Mouse (Mus musculus) neural tube, embryonic 12.5 days (tissue): ENCODE measurements around the gene Cdk5r2. TPM values are rescaled to one million over a fixed set of nuclear protein-coding genes. Genes with fewer than 3 reads are reported as not detected.
"Not testable (repeated sequence)": the region's sequence is repeated elsewhere in the genome, so short reads cannot be mapped to it uniquely, and the experiment has no call there.

ENCODE experiments used
- ATAC-seq: fragments of 200-750 bp; cut with Nextera tagmentation; 2 replicates; pipeline ENCODE4 v1.8.0; 2017; ENCODE audit warnings: low read depth, mild to moderate bottlenecking, moderate TSS enrichment, moderate library complexity; ENCODE audit not compliant: low FRiP score
- H3K27ac ChIP-seq: fragments of 300-500 bp; sonication (generic); 2 replicates; pipeline ENCODE4 v1.5.1; 2016
- H3K27me3 ChIP-seq: fragments of 300-500 bp; sonication (generic); replicated peaks from 2 replicates; pipeline ENCODE4 v1.6.1; 2016; ENCODE audit warnings: mild to moderate bottlenecking
- H3K36me3 ChIP-seq: fragments of 300-500 bp; sonication (generic); 2 replicates; pipeline ENCODE4 v1.6.1; 2016; ENCODE audit warnings: mild to moderate bottlenecking
- H3K4me1 ChIP-seq: fragments of 300-500 bp; sonication (generic); 2 replicates; pipeline ENCODE4 v1.6.1; 2016
- H3K4me2 ChIP-seq: fragments of 300-500 bp; sonication (generic); replicated peaks from 2 replicates; pipeline ENCODE4 v1.6.1; 2016; ENCODE audit warnings: mild to moderate bottlenecking
- H3K4me3 ChIP-seq: fragments of 300-500 bp; sonication (generic); 2 replicates; pipeline ENCODE4 v1.5.1; 2016
- H3K9ac ChIP-seq: fragments of 300-500 bp; sonication (generic); 2 replicates; pipeline ENCODE4 v1.6.1; 2016; ENCODE audit warnings: mild to moderate bottlenecking
- H3K9me3 ChIP-seq: fragments of 300-500 bp; sonication (generic); 2 replicates; pipeline ENCODE4 v1.6.1; 2016; ENCODE audit warnings: mild to moderate bottlenecking
- WGBS: fragments of 180-500 bp; shearing (Covaris S2); methylation state at CpG from one replicate; pipeline ENCODE4 v1.1.7; 2016; 5-methylcytosine and 5-hydroxymethylcytosine counted together
- polyA plus RNA-seq: library from polyadenylated mRNA; unstranded; fragments of >200 nt; fragmentation: Nextera tagmentation; extraction: Ambion mirVana; gene quantifications from 2 replicates; pipeline ENCODE4 v1.2.1, GENCODE M21; 2016

Cdk5r2 gene
- polyA plus RNA-seq = 5.7 and 7.6 TPM in 2 replicates

DNA sequence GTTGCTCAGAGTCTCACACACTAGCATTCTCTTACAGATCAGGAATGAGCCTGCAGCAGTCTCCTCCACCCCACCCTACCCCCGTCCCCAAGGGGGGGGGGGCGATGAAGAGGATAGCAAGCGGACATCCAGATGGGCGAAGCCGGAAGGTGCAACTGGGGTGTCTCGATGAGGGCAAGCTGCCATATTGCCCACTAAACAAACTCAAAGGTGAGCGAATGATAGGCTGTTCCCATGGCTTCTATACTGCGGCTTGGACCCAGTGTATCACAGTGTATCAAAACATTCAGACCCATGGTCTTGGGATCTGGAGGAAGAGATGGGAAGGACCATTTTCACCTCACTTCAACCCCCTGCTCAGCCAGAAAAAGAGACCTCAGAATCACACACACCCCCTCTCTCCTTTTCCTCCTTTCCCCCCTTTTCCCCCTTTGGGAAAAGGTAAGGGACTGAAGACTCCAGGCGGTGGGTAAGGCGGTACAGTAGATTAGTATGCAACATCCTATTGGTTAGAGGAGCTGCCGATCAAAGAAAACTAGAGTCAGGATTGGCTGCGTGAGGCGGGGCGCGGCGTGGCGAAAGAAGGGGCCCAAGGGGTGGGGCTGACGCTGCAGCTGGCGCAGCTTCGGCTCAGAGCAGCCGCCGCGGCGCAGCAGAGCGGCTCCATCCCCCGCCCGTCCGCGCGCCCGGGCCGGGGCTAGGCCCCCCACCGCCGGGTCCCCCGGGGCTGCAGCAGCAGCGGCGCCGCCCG lies at the start of gene Cdk5r2:
Cdk5r2 (plus strand) TSS at position 629 of the 751 bp plus-strand sequence.
- WGBS = 3% methylated on average over 39 of the region's 39 CpGs
- no peaks in the 10 kb centered on the region for H3K36me3 ChIP-seq
- peak; percentile 86 for ATAC-seq

DNA sequence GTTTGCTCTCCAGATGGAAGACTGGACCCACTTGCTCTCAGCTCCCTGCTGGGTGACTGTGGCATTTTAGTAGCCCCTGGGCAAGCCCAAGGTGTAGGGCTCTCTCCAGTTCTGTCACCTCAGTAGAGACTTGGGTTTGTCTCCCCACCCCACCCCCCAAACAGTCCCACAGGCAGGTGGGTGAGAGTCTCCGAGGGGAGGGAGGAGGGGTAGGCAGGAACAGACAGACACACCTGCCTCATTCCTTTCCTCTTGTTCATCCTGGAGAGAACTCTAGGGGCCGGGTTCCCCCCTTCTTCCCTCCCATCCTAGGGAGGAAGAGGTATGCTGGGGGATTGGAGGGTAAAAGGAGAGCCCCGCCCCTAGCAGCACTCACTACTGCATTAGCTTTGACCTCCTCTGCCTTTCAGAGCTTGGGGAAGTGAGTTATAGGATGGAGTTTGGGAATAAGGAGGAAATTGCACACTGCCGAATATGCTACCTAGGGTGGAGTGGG lies 49.3 kb upstream of the Cdk5r2 start:
- no peak overlapping the region for H3K27ac ChIP-seq
- no peak overlapping the region for H3K4me3 ChIP-seq
- H3K9me3 ChIP-seq = no peaks in the 10 kb centered on the region
- 18% methylated on average over 4 of the region's 4 CpGs for WGBS
- H3K4me1 ChIP-seq = peaks cover 45% of the 10 kb centered on the region
- no peak overlapping the region for H3K4me2 ChIP-seq
- no peaks in the 10 kb centered on the region for H3K36me3 ChIP-seq
- H3K9ac ChIP-seq = no peak overlapping the region
- no peak for ATAC-seq
- H3K27me3 ChIP-seq = peaks cover 73% of the 10 kb centered on the region

More for the DNA sequence above, at the start of gene Cdk5r2:
- peaks cover 69% of the 10 kb centered on the region for H3K4me1 ChIP-seq
- peak within 1 kb of the TSS; percentile 86 for H3K4me3 ChIP-seq
- H3K4me2 ChIP-seq = peak within 1 kb of the TSS; percentile 92
- peaks cover 33% of the 10 kb centered on the region for H3K27me3 ChIP-seq
- H3K27ac ChIP-seq = peak within 1 kb of the TSS; percentile 77
- peak within 1 kb of the TSS; percentile 93 for H3K9ac ChIP-seq
- no peaks in the 10 kb centered on the region for H3K9me3 ChIP-seq

- H3K4me3 ChIP-seq = no peak overlapping the region
- no peak for ATAC-seq
- H3K4me1 ChIP-seq = peaks cover 40% of the 10 kb centered on the region
- no peak overlapping the region for H3K9ac ChIP-seq
- H3K4me2 ChIP-seq = no peak overlapping the region; the same call in 1 of the 2 replicates
- H3K36me3 ChIP-seq = no peaks in the 10 kb centered on the region
- H3K9me3 ChIP-seq = no peaks in the 10 kb centered on the region
- peaks cover 68% of the 10 kb centered on the region for H3K27me3 ChIP-seq
- 10% methylated on average over 5 of the region's 5 CpGs for WGBS
- no peak overlapping the region for H3K27ac ChIP-seq
Measured at GRCm38 (mm10) chr1:74805843-74806242, 48.9 kb upstream of the Cdk5r2 start.

GRCm38 (mm10) chr1:74806360-74807311 lies 48.1 kb upstream of the Cdk5r2 start:
- Histone ChIP-seq H3K9ac (0 out of 2 replicates have a peak overlapping the region, but pooled peaks have one; percentile 2), H3K27ac (no peak overlapping the region), H3K4me1 (peaks cover 38% of the 10 kb centered on the region), H3K36me3 (no peaks in the 10 kb centered on the region), H3K27me3 (peaks cover 62% of the 10 kb centered on the region), H3K9me3 (no peaks in the 10 kb centered on the region), H3K4me2 (peak overlapping the region; percentile 71), H3K4me3 (peak overlapping the region; percentile 33)
- ATAC-seq = peak; percentile 55
- WGBS = 2% methylated on average over 38 of the region's 38 CpGs

DNA sequence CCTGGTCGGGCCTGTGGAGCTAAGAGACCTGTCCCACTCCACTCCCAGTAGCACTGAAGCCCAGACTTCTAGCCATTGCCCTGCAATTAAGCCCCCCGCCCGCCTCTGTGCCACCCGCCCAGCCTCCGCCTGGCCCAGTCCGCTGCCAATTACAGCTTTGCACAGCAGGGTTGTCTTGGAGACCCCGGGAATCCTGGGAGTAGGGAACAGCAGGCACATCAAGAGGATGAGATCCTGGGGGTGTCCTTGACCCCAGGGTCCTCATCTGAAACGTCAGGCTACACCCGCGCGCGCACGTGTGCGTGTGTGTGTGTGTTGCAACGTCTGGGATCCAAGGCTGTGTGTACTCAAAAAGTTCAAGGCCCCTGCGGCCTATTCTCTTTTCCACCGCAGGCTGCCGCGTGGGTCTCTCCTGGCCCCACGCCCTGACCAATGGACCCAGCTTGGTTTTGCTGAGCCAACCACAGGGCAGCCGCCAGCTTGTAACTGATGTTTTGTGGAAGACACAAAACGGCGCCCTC lies 47.1 kb upstream of the Cdk5r2 start:
- peak overlapping the region; percentile 71 for H3K4me2 ChIP-seq
- peaks cover 52% of the 10 kb centered on the region for H3K27me3 ChIP-seq
- no peaks in the 10 kb centered on the region for H3K36me3 ChIP-seq
- 2% methylated on average over 23 of the region's 23 CpGs for WGBS
- H3K9me3 ChIP-seq = no peaks in the 10 kb centered on the region
- peak; percentile 22 for ATAC-seq
- H3K4me1 ChIP-seq = peaks cover 37% of the 10 kb centered on the region
- no peak overlapping the region for H3K27ac ChIP-seq
- no peak overlapping the region for H3K4me3 ChIP-seq
- H3K9ac ChIP-seq = 0 out of 2 replicates have a peak overlapping the region, but pooled peaks have one; percentile 2

GRCm38 (mm10) chr1:74808078-74808477 lies 46.7 kb upstream of the Cdk5r2 start:
- peaks cover 47% of the 10 kb centered on the region for H3K27me3 ChIP-seq
- H3K9me3 ChIP-seq = no peaks in the 10 kb centered on the region
- peaks cover 32% of the 10 kb centered on the region for H3K4me1 ChIP-seq
- no peaks in the 10 kb centered on the region for H3K36me3 ChIP-seq
- ATAC-seq = peak; percentile 58
- H3K9ac ChIP-seq = no peak overlapping the region
- H3K4me2 ChIP-seq = peak overlapping the region; percentile 71
- H3K27ac ChIP-seq = no peak overlapping the region
- WGBS = under 1% methylated on average over 16 of the region's 16 CpGs
- no peak overlapping the region for H3K4me3 ChIP-seq

- Histone ChIP-seq H3K9ac (no peak overlapping the region), H3K27me3 (peaks cover 38% of the 10 kb centered on the region), H3K36me3 (no peaks in the 10 kb centered on the region), H3K27ac (no peak overlapping the region), H3K4me3 (no peak overlapping the region), H3K4me1 (peaks cover 24% of the 10 kb centered on the region), H3K9me3 (no peaks in the 10 kb centered on the region), H3K4me2 (no peak overlapping the region)
- no peak for ATAC-seq
- WGBS = 62% methylated on average over 10 of the region's 10 CpGs
Measured at GRCm38 (mm10) chr1:74809007-74809406, 45.7 kb upstream of the Cdk5r2 start.

DNA sequence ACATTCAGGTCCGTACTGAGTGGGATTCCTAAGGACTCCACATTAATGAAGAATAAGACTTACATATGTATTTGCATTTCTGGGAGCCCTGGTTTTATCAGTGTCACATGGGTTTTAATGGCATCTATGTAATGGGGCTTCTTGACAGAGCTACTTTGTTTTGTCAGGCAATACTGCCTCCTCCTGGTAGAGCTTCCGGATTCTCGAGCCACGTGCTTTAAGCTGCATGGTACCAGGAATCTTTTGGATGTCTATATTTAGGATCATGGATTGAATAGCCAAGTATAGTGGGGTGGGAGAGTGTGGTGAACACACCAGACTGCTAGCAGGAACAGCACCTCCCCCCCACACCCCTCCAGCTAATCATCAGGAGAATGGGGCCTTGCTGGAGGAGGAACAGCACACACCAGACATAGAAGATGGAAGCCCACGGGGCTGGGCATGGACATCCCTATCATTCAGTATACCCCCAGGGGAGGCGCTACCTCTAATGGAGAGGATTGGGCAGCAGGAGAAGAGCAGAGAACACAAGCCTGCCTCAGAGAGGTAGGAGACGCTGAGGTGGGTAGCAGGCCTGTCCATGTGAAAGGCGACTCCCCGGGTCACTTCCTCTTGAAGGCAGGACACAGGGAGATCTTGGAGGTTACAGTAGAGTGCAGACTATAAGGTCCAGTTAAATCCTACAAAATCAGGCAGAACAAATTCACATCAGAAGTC lies 39.6 kb upstream of the Cdk5r2 start:
- no peak overlapping the region for H3K4me2 ChIP-seq
- no peak for ATAC-seq
- no peaks in the 10 kb centered on the region for H3K27me3 ChIP-seq
- peaks cover 7% of the 10 kb centered on the region; the same call in 1 of the 2 replicates for H3K4me1 ChIP-seq
- no peak overlapping the region for H3K27ac ChIP-seq
- WGBS = 78% methylated on average over 9 of the region's 9 CpGs
- H3K36me3 ChIP-seq = no peaks in the 10 kb centered on the region
- no peak overlapping the region for H3K4me3 ChIP-seq
- no peaks in the 10 kb centered on the region for H3K9me3 ChIP-seq
- no peak overlapping the region for H3K9ac ChIP-seq

- not testable (repeated sequence) for H3K4me3 ChIP-seq, H3K4me1 ChIP-seq, H3K9ac ChIP-seq, H3K9me3 ChIP-seq, H3K27me3 ChIP-seq, H3K27ac ChIP-seq, H3K4me2 ChIP-seq, ATAC-seq, H3K36me3 ChIP-seq
- 90% methylated on average over 6 of the region's 6 CpGs for WGBS
Measured at GRCm38 (mm10) chr1:74815965-74816364, 38.8 kb upstream of the Cdk5r2 start.

DNA sequence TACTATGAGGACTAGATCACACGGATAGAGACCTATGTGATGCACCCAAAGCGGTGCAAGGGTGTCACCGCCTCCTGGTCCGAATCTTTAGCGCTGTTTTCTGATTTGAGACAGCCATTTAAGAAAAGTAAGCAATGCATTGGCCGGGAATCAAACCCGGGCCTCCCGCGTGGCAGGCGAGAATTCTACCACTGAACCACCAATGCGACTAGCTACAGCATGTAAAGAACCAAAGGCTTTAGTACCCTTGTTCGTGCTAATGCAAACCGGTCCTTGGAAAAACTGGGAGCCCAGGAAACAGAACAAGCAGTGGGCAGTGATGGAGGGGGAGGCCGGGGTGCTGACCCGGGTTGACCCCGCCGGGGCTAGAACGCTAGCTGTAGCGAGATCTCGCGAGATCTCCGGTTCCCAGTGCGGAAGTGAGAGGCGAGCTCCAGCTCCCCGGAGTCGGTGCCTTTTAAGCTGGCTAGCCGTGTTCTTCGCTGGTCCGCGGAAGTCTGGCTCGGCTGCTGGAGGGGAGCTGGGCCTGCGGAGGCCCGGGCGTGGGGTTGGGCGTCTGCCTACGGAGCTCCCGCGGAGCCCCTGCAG lies 38.0 kb upstream of the Cdk5r2 start:
- no peaks in the 10 kb centered on the region for H3K9me3 ChIP-seq
- H3K9ac ChIP-seq = peak overlapping the region; percentile 86
- H3K36me3 ChIP-seq = no peaks in the 10 kb centered on the region
- H3K27me3 ChIP-seq = no peaks in the 10 kb centered on the region
- peak; percentile 79 for ATAC-seq
- 6% methylated on average over 38 of the region's 38 CpGs for WGBS
- peak overlapping the region; percentile 68 for H3K4me2 ChIP-seq
- H3K4me1 ChIP-seq = peaks cover 7% of the 10 kb centered on the region; the same call in 1 of the 2 replicates
- H3K27ac ChIP-seq = peak overlapping the region; percentile 86
- peak overlapping the region; percentile 61 for H3K4me3 ChIP-seq

DNA sequence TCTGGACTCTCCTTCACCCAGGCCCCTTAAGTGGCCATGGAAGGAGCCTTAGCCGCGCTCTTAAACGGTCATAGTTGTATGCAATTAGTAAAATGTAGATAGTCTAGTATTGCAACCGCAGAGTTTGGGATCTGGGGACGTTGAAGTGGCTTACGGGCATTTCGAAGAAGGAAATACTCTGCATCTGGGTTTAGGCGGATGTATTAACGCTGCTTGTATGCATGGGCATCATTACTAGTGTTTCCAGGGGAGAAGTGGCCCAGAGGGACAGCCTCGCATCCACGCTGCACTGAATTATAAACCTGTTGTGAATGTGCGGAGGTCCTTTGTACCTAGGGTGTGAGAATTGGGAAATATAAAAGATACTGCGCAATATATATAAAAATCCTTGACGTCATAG lies 37.5 kb upstream of the Cdk5r2 start:
- H3K27ac ChIP-seq = peak overlapping the region; percentile 86
- ATAC-seq = 0 out of 2 replicates have a peak, but pooled peaks have one; percentile 11

More for the DNA sequence above, 37.5 kb upstream of the Cdk5r2 start:
- H3K4me1 ChIP-seq = peaks cover 7% of the 10 kb centered on the region; the same call in 1 of the 2 replicates
- no peaks in the 10 kb centered on the region for H3K36me3 ChIP-seq
- peak overlapping the region; percentile 86 for H3K9ac ChIP-seq
- H3K9me3 ChIP-seq = no peaks in the 10 kb centered on the region
- H3K27me3 ChIP-seq = no peaks in the 10 kb centered on the region
- H3K4me2 ChIP-seq = peak overlapping the region; percentile 68
- 13% methylated on average over 14 of the region's 14 CpGs for WGBS
- peak overlapping the region; percentile 61 for H3K4me3 ChIP-seq
